Mouse (Mus musculus): Measurements from ENCODE around the gene Fzd1.

GRCm38 (mm10) chr5:4756871-4757711 is 744 bp downstream of the Fzd1 start:
- TF ChIP-seq CTCF (IDR thresholded peaks at IDR 0.05), result no peak
- no peak for TF ChIP-seq EP300 (IDR thresholded peaks at IDR 0.05; ENCODE audit: insufficient read depth, low read depth, low read length)

Data from heart, adult 2 months (tissue).